Mouse (Mus musculus) CD4-positive naive resting alpha-beta T cell, adult 76 days (primary cell): ENCODE measurements around the gene Tnks2. TPM values are rescaled to one million over a fixed set of nuclear protein-coding genes. Genes with fewer than 3 reads are reported as not detected.

ENCODE experiments used
- total RNA-seq: library from RNA; stranded (reverse); gene quantifications from one replicate; pipeline ENCODE4 v1.2.4, GENCODE M21; 2023

Gene Tnks2
- total RNA-seq: 166 TPM

DNA sequence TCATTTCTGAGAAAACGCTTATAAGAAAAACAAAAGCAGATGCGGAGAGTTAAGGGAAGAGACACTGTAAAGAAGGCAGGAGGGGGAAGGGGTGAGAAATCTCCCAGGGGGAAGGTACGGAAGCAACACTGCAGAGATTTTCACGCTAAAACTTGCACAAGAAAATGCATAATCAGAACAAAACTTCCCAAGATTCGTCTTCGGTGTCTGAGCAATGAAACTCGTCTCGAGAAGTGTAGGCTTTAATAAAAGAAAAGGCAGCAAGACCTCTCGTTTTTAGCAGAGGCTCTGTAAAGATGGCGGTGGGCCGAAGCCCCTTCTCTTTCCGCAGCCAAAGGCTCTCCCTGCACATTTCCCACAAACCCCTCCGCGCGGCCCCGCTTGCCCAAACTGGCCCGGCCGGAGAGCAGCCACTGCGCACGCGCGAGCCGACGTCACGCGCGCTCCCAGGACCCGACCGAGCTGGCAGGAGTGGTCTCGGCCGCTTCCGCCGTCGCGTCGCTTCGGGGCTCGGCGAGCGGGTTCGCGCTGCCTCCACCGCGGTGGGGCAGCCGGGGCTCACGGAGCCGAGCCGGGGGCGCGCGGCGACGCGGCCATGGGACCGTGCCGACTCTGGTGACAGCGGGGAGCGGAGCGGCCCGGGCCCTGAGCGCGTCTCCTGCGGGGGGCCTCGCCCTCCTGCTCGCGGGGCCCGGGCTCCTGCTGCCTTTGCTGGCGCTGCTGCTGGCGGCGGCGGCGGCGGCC, at the start of gene Tnks2:
Gene Tnks2 (plus strand): TSS at position 445 of the 744 bp plus-strand sequence.

DNA sequence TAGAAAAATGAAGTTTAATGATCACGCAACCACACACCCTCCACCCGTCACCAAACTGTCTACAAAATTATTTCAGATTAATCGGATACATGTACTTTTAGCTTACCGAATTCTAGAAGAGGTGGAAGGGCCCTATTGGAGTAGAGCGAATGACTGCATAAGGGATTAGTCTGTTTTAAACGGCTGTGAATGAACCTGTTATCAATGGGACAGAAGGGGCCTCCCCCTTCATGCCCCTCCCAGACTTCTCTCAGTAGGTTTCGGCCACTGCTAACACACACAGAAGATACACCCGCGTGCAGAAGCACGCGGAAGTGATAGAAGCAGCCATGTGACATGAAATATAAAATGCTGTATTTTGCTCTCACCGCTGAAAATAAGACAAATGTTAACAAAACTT, 85.4 kb downstream of the Tnks2 start, which contains the start of gene Fgfbp3:
Gene Fgfbp3 (minus strand): TSS at position 150 of the 400 bp plus-strand sequence.

DNA sequence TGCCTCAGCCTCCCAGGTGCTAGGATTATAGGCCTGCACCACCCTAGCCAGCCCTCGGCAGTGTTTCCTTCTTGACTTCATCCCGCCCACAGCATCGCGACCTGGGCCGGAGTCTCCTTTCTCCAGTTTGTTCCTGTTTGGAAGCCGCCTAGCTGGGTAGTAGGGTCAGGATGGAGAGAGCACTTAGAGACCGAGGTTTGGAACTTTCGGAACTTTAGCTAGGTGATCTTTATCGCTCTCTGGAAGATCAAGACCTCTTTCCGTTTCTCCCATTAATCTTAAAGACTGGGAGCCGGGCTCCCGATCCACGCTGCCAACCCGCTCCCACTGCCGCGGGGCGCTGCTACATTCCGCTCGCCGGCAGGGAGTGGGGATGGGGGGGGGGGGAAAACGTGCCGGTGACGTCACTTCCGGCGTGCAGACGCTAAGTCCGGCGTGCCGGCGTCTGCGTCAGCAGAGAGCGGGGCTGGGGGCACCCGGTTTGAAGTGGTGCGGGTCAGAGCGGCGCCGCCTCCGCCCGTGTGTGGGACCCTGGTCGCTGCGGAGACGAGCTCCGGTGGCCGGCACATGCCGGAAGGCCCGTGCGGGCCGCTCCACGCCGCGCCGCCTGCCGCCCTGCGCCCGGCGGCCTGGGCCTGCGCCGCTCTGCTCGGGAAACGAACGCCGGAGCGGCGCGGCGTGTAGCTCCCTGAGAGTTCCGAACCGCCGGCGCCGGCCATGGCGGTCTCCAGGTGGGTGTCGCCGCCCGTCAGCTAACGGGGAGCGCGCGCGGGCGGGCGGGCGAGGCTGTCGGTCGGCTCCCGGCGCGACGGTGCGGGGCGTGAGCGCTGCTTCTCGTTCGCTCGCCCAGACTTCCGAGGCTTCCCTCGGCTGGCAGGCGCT, 91.9 kb downstream of the Tnks2 start, which contains the start of gene Btaf1:
Gene Btaf1 (plus strand): TSS at position 409 of the 882 bp plus-strand sequence.

Other genes with a start within 250 kb of the Tnks2 start
- not detected for gene Ppp1r3c, start 97.6 kb upstream of the Tnks2 start, total RNA-seq
- 0.73 TPM for gene Fgfbp3, start 85.4 kb downstream of the Tnks2 start, total RNA-seq
- gene Btaf1, start 91.8 kb downstream of the Tnks2 start, total RNA-seq: 42.8 TPM